Mouse (Mus musculus) small intestine, adult 2 months (tissue): ENCODE results near the gene Map3k11. TPM values are rescaled to one million over a fixed set of nuclear protein-coding genes. Genes with fewer than 3 reads are reported as not detected.
"Not testable (repeated sequence)": the region's sequence is repeated elsewhere in the genome, so short reads cannot be mapped to it uniquely, and the experiment has no call there.

Experiments used
- H3K27ac ChIP-seq: fragments of 200-500 bp; 2 replicates; pipeline ENCODE4 v1.5.1; 2012; ENCODE audit warnings: low read depth, low read length, control low read depth, inconsistent platforms; ENCODE audit not compliant: insufficient read depth
- H3K27me3 ChIP-seq: fragments of 200-500 bp; 2 replicates; pipeline ENCODE4 v1.6.1; 2012; ENCODE audit warnings: mild to moderate bottlenecking, moderate library complexity, low read length, inconsistent platforms; ENCODE audit not compliant: control insufficient read depth, insufficient read depth
- H3K36me3 ChIP-seq: fragments of 200-500 bp; 2 replicates; pipeline ENCODE4 v1.6.1; 2012; ENCODE audit warnings: mild to moderate bottlenecking, low read length, control low read depth, inconsistent platforms; ENCODE audit not compliant: control insufficient read depth, insufficient read depth
- H3K4me1 ChIP-seq: fragments of 200-500 bp; 2 replicates; pipeline ENCODE4 v1.6.1; 2012; ENCODE audit warnings: low read length, inconsistent platforms, mixed read lengths; ENCODE audit not compliant: control insufficient read depth, insufficient read depth, insufficient read length
- H3K4me3 ChIP-seq: fragments of 200-500 bp; 2 replicates; pipeline ENCODE4 v1.5.1; 2012; ENCODE audit warnings: low read depth, mild to moderate bottlenecking, control low read depth, inconsistent platforms, low read length, moderate library complexity
- CTCF ChIP-seq: fragments of 200-500 bp; IDR thresholded peaks from 2 replicates; pipeline ENCODE4 v1.5.1; 2012; ENCODE audit warnings: low read depth, mild to moderate bottlenecking, control low read depth, inconsistent platforms, low read length, moderate library complexity, mixed read lengths; ENCODE audit not compliant: insufficient replicate concordance, insufficient read length; ENCODE audit errors: extremely low read depth
- POLR2A ChIP-seq: fragments of 200-500 bp; IDR thresholded peaks from 2 replicates; pipeline ENCODE4 v1.6.1; 2012; ENCODE audit warnings: low read depth, mild to moderate bottlenecking, control low read depth, inconsistent platforms, low read length, moderate library complexity
- WGBS: fragments of 180-500 bp; shearing (Covaris S2); methylation state at CpG from one replicate; pipeline ENCODE4 v1.1.7; 2018; 5-methylcytosine and 5-hydroxymethylcytosine counted together
- polyA plus RNA-seq: library from polyadenylated mRNA; depleted of rRNA; stranded (reverse); fragments of >200 nt; gene quantifications from 2 replicates; pipeline ENCODE4 v1.2.3, GENCODE M21; 2012

Gene Map3k11
- polyA plus RNA-seq, 1 experiment, result 169 TPM

DNA sequence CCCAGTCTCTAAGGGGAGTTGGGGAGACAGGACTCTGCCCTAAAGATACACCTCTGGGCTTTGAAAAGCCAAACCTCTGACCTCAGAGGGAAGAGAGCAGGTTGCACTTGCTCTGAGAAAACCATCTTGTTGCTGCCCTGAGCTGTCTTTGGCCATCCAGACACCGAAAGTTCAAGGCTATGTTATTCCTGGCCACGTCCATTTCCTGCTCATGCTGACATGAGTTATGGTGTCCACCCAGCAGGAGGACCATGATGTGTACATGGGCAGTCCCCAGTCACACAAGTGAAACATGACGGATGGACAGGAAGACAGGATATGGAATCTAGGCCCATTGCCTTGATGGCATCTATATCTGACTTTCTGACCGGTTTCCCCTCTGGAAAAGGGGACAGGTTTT lies 8.1 kb upstream of the Map3k11 start:
- Histone ChIP-seq H3K4me1 (no peaks in the 10 kb centered on the region), H3K27ac (no peak overlapping the region), H3K4me3 (no peak overlapping the region), H3K27me3 (no peaks in the 10 kb centered on the region), H3K36me3 (peaks cover 83% of the 10 kb centered on the region)
- TF ChIP-seq CTCF (no peak), POLR2A (no peak)
- WGBS, result 91% methylated on average over 4 of the region's 4 CpGs

DNA sequence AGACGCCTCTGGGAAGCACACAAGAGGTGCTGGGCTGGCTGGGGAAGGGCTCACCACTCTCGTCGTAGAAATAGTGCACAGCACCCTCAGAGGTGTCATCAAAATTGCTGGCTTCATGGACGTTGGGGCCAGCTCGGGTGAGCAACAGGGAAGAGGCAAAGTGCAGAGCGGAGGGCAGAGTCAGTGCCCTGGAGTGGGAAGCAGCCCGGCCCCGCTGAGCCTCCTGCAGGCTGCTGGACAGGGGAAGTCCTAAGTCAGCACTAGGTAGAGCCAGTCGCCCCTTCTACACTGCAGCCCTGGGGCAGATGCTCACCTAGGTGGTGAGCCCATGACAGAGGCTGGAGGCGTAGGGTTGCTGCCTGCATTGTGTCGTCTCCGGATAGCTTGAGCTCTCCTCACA lies 4.3 kb upstream of the Map3k11 start:
- WGBS, result 93% methylated on average over 12 of the region's 12 CpGs
- no peaks in the 10 kb centered on the region for H3K27me3 ChIP-seq
- TF ChIP-seq POLR2A (no peak), CTCF (no peak)
- H3K4me1 ChIP-seq, result peaks cover 3% of the 10 kb centered on the region
- peaks cover 66% of the 10 kb centered on the region for H3K36me3 ChIP-seq
- no peak overlapping the region for H3K4me3 ChIP-seq
- no peak overlapping the region for H3K27ac ChIP-seq

- peaks cover 3% of the 10 kb centered on the region for H3K4me1 ChIP-seq
- peaks cover 58% of the 10 kb centered on the region for H3K36me3 ChIP-seq
- no peaks in the 10 kb centered on the region for H3K27me3 ChIP-seq
- TF ChIP-seq CTCF (no peak), POLR2A (no peak)
- no peak overlapping the region for H3K27ac ChIP-seq
- 90% methylated on average over 13 of the region's 13 CpGs for WGBS
- no peak overlapping the region for H3K4me3 ChIP-seq
Measured at GRCm38 (mm10) chr19:5684985-5685384, 3.6 kb upstream of the Map3k11 start.

- Histone ChIP-seq H3K27ac (no peak overlapping the region), H3K27me3 (no peaks in the 10 kb centered on the region), H3K4me3 (no peak overlapping the region), H3K36me3 (peaks cover 55% of the 10 kb centered on the region), H3K4me1 (peaks cover 5% of the 10 kb centered on the region)
- WGBS, result 96% methylated on average over 19 of the region's 19 CpGs
- no peak for TF ChIP-seq CTCF
Measured at GRCm38 (mm10) chr19:5685431-5685830, 3.1 kb upstream of the Map3k11 start.

DNA sequence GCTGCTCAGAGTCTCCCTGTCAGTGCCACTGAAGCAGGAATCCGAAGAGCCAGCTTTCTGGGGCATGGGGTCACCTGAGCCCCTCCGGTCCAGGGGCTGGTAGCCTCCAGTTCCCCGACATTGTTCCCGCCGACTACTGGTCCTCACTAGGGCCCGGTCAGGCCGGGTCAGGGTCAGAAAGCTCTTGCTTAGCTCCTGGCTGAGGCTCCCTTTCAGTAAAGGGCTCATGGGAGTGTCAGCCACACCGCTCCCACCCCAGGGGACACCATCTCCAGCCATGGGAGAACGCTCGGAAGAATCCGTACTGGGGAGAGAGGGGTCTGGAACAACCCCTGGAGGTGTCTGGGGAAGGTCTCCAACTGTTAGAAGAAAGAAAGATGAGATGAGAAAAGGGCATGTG lies 2.7 kb upstream of the Map3k11 start:
- Histone ChIP-seq H3K36me3 (peaks cover 51% of the 10 kb centered on the region), H3K27me3 (no peaks in the 10 kb centered on the region), H3K4me3 (no peak overlapping the region), H3K4me1 (peaks cover 9% of the 10 kb centered on the region), H3K27ac (no peak overlapping the region)
- TF ChIP-seq POLR2A (no peak), CTCF (no peak)
- WGBS, result 97% methylated on average over 11 of the region's 11 CpGs

GRCm38 (mm10) chr19:5686437-5686836 lies 2.1 kb upstream of the Map3k11 start:
- Histone ChIP-seq H3K4me3 (no peak overlapping the region), H3K4me1 (peaks cover 14% of the 10 kb centered on the region), H3K27ac (no peak overlapping the region), H3K27me3 (no peaks in the 10 kb centered on the region), H3K36me3 (peaks cover 46% of the 10 kb centered on the region)
- TF ChIP-seq CTCF (no peak), POLR2A (no peak)
- WGBS, result 92% methylated on average over 13 of the region's 13 CpGs

DNA sequence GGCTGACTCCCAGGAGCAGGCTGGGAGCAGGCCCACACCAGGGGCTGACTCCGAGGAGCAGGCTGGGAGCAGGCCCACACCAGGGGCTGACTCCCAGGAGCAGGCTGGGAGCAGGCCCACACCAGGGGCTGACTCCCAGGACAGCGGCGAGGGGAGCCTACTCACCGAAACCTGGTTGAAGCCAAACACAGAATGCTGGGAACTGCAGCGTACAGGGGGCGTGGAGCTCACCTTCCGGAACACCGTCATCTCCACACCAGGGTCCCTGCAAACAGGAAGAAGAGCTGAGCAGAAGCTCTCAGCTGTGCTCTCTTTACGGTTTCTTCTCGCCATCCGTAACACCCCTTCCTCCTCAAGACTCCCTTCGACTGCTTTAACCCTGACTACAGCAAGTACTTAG lies 1.6 kb upstream of the Map3k11 start:
- not testable (repeated sequence) for H3K27me3 ChIP-seq, H3K4me3 ChIP-seq, H3K27ac ChIP-seq
- WGBS, result 95% methylated on average over 12 of the region's 12 CpGs
- peaks cover 17% of the 10 kb centered on the region for H3K4me1 ChIP-seq
- H3K36me3 ChIP-seq, result peaks cover 41% of the 10 kb centered on the region

DNA sequence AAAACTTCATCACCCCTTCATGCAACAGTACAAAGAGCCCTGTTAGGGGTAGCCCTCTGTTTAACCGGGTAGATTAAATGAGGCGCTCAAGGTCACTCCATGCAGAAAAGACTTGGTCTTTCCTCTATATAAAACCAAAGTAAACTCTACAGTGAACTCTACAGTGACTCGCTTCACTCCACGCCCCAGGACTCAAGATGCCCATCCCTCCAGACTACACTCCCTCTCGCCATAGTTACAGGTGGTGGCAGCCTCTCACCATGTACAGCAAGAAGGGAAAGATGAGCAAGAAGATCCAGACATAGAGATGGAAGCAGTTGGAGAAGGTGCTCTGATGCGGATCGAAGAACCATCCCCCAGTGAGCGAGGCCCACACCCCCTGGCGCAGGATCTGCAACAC lies 804 bp upstream of the Map3k11 start:
- Histone ChIP-seq H3K4me3 (peak overlapping the region; percentile 97), H3K4me1 (peaks cover 20% of the 10 kb centered on the region), H3K27me3 (no peaks in the 10 kb centered on the region), H3K27ac (no peak overlapping the region), H3K36me3 (peaks cover 41% of the 10 kb centered on the region)
- TF ChIP-seq CTCF (no peak), POLR2A (no peak)
- WGBS, result 17% methylated on average over 9 of the region's 9 CpGs
